Mouse (Mus musculus): ENCODE results near the gene Ankfn1. TPM values are rescaled to one million over a fixed set of nuclear protein-coding genes. Genes with fewer than 3 reads are reported as not detected.

Ankfn1 gene
- polyA plus RNA-seq, 1 experiment from 2014 or later: 0.16 TPM

DNA sequence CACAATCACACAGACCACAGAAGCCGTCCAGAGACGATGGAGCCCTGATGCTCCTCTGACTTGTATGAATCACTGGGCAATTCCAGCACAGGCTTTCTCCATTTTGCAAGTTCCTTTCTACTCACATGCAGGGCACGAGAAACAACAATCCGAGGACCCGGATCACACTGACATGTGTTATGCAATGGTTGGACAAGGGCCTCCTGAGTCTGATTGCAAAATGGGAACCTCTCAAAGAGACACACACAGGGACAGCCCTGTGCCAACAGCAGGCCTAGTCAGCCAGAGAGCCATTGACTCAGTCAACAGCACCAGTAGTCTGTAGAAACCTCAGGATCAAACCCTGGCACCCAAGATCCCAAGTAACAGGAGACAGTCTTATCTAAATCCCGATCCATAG lies 318.0 kb downstream of the Ankfn1 start:
- Histone ChIP-seq H3K9me3 (ENCODE audit: low read length) (no peaks in the 10 kb centered on the region), H3K27ac (ENCODE audit: low read length) (no peak overlapping the region), H3K9ac (replicated peaks; ENCODE audit: low read length) (no peak overlapping the region), H3K4me2 (replicated peaks; ENCODE audit: low read depth, low read length) (no peak overlapping the region), H3K36me3 (ENCODE audit: insufficient read depth, low read length) (no peaks in the 10 kb centered on the region), H3K4me3 (ENCODE audit: low read length) (no peak overlapping the region), H3K27me3 (ENCODE audit: insufficient read depth, low read length) (no peaks in the 10 kb centered on the region), H3K4me1 (ENCODE audit: insufficient read depth, low read length) (no peaks in the 10 kb centered on the region)
- WGBS: 89% methylated on average over 6 of the region's 6 CpGs
- ATAC-seq (ENCODE audit: low FRiP score, low TSS enrichment): no peak

GRCm38 (mm10) chr11:89455647-89456231 lies 321.7 kb downstream of the Ankfn1 start:
- Histone ChIP-seq H3K9ac (replicated peaks; ENCODE audit: low read length) (no peak overlapping the region), H3K4me1 (ENCODE audit: insufficient read depth, low read length) (0 out of 2 replicates have a peak, but pooled peaks cover 4% of the 10 kb centered on the region), H3K36me3 (ENCODE audit: insufficient read depth, low read length) (no peaks in the 10 kb centered on the region), H3K9me3 (ENCODE audit: low read length) (no peaks in the 10 kb centered on the region), H3K4me2 (replicated peaks; ENCODE audit: low read depth, low read length) (no peak overlapping the region), H3K27ac (ENCODE audit: low read length) (no peak overlapping the region), H3K27me3 (ENCODE audit: insufficient read depth, low read length) (no peaks in the 10 kb centered on the region), H3K4me3 (ENCODE audit: low read length) (no peak overlapping the region)
- no peak for ATAC-seq (ENCODE audit: low FRiP score, low TSS enrichment)
- 36% methylated on average over 5 of the region's 5 CpGs for WGBS

GRCm38 (mm10) chr11:89454702-89455101 lies 322.8 kb downstream of the Ankfn1 start:
- H3K36me3 ChIP-seq (ENCODE audit: insufficient read depth, low read length): no peaks in the 10 kb centered on the region
- H3K4me3 ChIP-seq (ENCODE audit: low read length): no peak overlapping the region

DNA sequence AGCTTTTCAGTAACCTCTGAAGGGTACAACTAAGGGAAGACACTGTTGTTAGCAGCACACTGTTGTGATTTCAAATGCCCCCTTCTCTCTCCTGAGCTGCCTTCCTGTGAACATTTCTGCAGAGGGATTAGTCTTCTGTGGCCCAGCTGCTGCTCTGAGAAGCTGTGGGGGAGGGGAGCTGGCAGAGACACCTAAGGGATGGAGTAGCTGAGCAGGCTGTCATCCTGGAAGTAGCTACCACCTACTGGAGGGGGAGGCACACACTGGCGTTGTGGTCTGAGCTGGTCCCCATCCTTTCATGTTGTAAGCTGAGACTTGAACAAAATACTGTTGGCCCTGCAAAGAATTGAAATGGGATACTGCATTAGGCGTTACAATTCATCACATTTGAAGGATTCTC lies 324.6 kb downstream of the Ankfn1 start:
- ATAC-seq (ENCODE audit: low FRiP score, low TSS enrichment): peak; percentile 75; the same call in 1 of the 2 replicates
- no peak overlapping the region for H3K4me3 ChIP-seq (ENCODE audit: low read length)
- no peak overlapping the region for H3K9ac ChIP-seq (replicated peaks; ENCODE audit: low read length)
- no peaks in the 10 kb centered on the region for H3K36me3 ChIP-seq (ENCODE audit: insufficient read depth, low read length)
- H3K4me2 ChIP-seq (replicated peaks; ENCODE audit: low read depth, low read length): no peak overlapping the region
- H3K27ac ChIP-seq (ENCODE audit: low read length): no peak overlapping the region
- no peaks in the 10 kb centered on the region for H3K27me3 ChIP-seq (ENCODE audit: insufficient read depth, low read length)
- WGBS: 12% methylated on average over 2 of the region's 2 CpGs
- no peaks in the 10 kb centered on the region for H3K9me3 ChIP-seq (ENCODE audit: low read length)
- 0 out of 2 replicates have a peak, but pooled peaks cover 4% of the 10 kb centered on the region for H3K4me1 ChIP-seq (ENCODE audit: insufficient read depth, low read length)

More at GRCm38 (mm10) chr11:89454702-89455101, 322.8 kb downstream of the Ankfn1 start:
- no peak overlapping the region for H3K9ac ChIP-seq (replicated peaks; ENCODE audit: low read length)
- no peak overlapping the region for H3K27ac ChIP-seq (ENCODE audit: low read length)
- H3K9me3 ChIP-seq (ENCODE audit: low read length): no peaks in the 10 kb centered on the region
- whole genome bisulfite sequencing: 64% methylated on average over 4 of the region's 4 CpGs
- no peaks in the 10 kb centered on the region for H3K27me3 ChIP-seq (ENCODE audit: insufficient read depth, low read length)
- no peak for ATAC-seq (ENCODE audit: low FRiP score, low TSS enrichment)
- no peak overlapping the region for H3K4me2 ChIP-seq (replicated peaks; ENCODE audit: low read depth, low read length)
- 0 out of 2 replicates have a peak, but pooled peaks cover 4% of the 10 kb centered on the region for H3K4me1 ChIP-seq (ENCODE audit: insufficient read depth, low read length)

DNA sequence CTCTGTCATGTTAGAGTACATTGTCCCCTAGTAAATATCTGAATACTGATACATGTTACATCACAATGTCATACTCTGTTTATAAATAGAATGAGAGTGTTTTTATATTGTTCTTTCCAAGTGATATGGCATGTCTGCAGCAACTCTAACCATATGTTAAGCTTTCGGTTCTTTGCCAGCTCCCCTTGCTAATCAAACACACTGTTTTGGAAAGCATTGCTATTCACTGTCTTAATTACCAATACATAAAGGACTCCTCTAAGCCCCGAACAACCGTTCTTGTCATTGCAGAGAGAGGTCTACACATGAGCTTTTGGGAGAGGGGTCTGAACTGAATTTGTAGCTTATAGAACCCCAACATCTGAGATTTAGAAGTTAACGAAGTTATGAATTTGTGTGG lies 327.0 kb downstream of the Ankfn1 start:
- ATAC-seq (ENCODE audit: low FRiP score, low TSS enrichment): no peak
- Histone ChIP-seq H3K4me2 (replicated peaks; ENCODE audit: low read depth, low read length) (no peak overlapping the region), H3K9me3 (ENCODE audit: low read length) (no peaks in the 10 kb centered on the region), H3K27ac (ENCODE audit: low read length) (no peak overlapping the region), H3K9ac (replicated peaks; ENCODE audit: low read length) (no peak overlapping the region), H3K36me3 (ENCODE audit: insufficient read depth, low read length) (no peaks in the 10 kb centered on the region), H3K4me1 (ENCODE audit: insufficient read depth, low read length) (0 out of 2 replicates have a peak, but pooled peaks cover 10% of the 10 kb centered on the region), H3K4me3 (ENCODE audit: low read length) (no peak overlapping the region), H3K27me3 (ENCODE audit: insufficient read depth, low read length) (no peaks in the 10 kb centered on the region)
- WGBS: 86% methylated on average over 4 of the region's 4 CpGs

DNA sequence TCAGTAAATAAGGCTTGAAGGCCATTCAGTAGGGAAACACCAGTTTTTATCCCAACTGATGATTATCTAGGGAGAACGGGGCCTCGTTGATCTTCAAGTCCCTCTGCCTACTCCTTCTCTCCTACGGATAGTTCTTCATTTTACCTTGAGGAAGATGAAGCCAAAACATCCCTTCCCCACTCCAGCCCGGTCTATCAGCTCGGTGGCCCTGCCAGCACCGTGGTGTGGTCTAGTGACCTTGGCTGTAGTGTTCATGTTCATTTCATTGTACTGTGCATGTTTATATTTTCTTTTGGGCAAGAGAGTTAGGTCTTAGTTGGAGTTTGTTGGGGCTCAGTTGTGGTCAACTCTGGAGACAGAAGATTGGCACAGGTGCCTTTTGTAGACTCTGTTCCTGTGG lies 328.5 kb downstream of the Ankfn1 start:
- ATAC-seq (ENCODE audit: low FRiP score, low TSS enrichment): no peak
- no peak overlapping the region for H3K4me2 ChIP-seq (replicated peaks; ENCODE audit: low read depth, low read length)
- H3K9me3 ChIP-seq (ENCODE audit: low read length): no peaks in the 10 kb centered on the region
- no peaks in the 10 kb centered on the region for H3K36me3 ChIP-seq (ENCODE audit: insufficient read depth, low read length)
- 60% methylated on average over 6 of the region's 6 CpGs for WGBS
- no peak overlapping the region for H3K9ac ChIP-seq (replicated peaks; ENCODE audit: low read length)
- no peaks in the 10 kb centered on the region for H3K27me3 ChIP-seq (ENCODE audit: insufficient read depth, low read length)
- no peak overlapping the region for H3K27ac ChIP-seq (ENCODE audit: low read length)
- 0 out of 2 replicates have a peak, but pooled peaks cover 10% of the 10 kb centered on the region for H3K4me1 ChIP-seq (ENCODE audit: insufficient read depth, low read length)
- no peak overlapping the region for H3K4me3 ChIP-seq (ENCODE audit: low read length)

GRCm38 (mm10) chr11:89447477-89447876 lies 330.0 kb downstream of the Ankfn1 start:
- Histone ChIP-seq H3K4me1 (ENCODE audit: insufficient read depth, low read length) (0 out of 2 replicates have a peak, but pooled peaks cover 7% of the 10 kb centered on the region), H3K9me3 (ENCODE audit: low read length) (no peaks in the 10 kb centered on the region), H3K27ac (ENCODE audit: low read length) (no peak overlapping the region), H3K36me3 (ENCODE audit: insufficient read depth, low read length) (no peaks in the 10 kb centered on the region), H3K4me2 (replicated peaks; ENCODE audit: low read depth, low read length) (no peak overlapping the region; the same call in 1 of the 2 replicates), H3K4me3 (ENCODE audit: low read length) (no peak overlapping the region), H3K27me3 (ENCODE audit: insufficient read depth, low read length) (no peaks in the 10 kb centered on the region), H3K9ac (replicated peaks; ENCODE audit: low read length) (no peak overlapping the region)
- peak; percentile 51; the same call in 1 of the 2 replicates for ATAC-seq (ENCODE audit: low FRiP score, low TSS enrichment)
- 42% methylated on average over 12 of the region's 12 CpGs for WGBS

DNA sequence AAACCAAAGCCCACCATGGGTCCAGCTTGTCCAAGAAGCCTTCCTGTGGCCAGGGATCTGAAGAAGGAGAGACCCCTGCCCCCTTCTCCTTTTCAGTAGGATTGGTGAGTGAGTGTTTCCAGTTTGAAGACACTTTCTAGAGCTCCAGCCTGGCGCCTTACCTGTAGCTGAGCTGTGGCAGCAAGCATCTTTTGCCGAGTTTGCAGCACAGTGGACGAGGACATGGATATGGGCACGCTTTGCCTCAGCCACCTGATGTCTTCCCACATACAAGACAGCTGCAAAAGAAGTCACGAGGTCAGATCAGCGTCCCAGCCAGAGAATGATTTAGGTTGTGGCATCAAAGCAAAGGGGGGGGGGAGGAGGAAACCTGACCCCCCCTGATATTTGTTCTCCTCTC lies 336.9 kb downstream of the Ankfn1 start:
- no peak for ATAC-seq (ENCODE audit: low FRiP score, low TSS enrichment)
- Histone ChIP-seq H3K4me2 (replicated peaks; ENCODE audit: low read depth, low read length) (no peak overlapping the region), H3K36me3 (ENCODE audit: insufficient read depth, low read length) (no peaks in the 10 kb centered on the region), H3K27me3 (ENCODE audit: insufficient read depth, low read length) (no peaks in the 10 kb centered on the region), H3K27ac (ENCODE audit: low read length) (no peak overlapping the region), H3K4me1 (ENCODE audit: insufficient read depth, low read length) (no peaks in the 10 kb centered on the region), H3K4me3 (ENCODE audit: low read length) (no peak overlapping the region), H3K9me3 (ENCODE audit: low read length) (no peaks in the 10 kb centered on the region), H3K9ac (replicated peaks; ENCODE audit: low read length) (no peak overlapping the region)
- 52% methylated on average over 6 of the region's 6 CpGs for WGBS

DNA sequence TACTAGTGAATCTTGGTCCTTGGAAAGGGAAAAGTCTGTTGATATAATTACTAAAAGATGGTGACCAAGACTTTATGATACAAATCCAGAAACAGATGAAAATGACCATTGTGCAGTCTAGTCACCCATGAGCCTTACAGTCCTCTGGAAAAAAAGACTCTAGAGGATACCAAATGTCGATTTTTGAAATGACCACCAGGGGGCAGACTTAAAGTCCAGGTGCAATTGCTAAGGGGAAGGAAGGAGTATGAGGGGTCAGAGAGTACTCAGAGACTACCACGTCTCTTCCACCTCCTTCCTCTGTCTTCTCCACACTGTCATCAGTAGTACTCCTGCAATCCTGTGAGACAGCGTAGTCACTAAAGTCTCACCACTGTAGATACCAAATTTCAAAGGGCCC lies 353.1 kb downstream of the Ankfn1 start:
- 58% methylated on average over 3 of the region's 3 CpGs for WGBS
- Histone ChIP-seq H3K4me3 (ENCODE audit: low read length) (no peak overlapping the region), H3K4me2 (replicated peaks; ENCODE audit: low read depth, low read length) (no peak overlapping the region), H3K4me1 (ENCODE audit: insufficient read depth, low read length) (peaks cover 6% of the 10 kb centered on the region), H3K27ac (ENCODE audit: low read length) (no peak overlapping the region), H3K9me3 (ENCODE audit: low read length) (no peaks in the 10 kb centered on the region), H3K9ac (replicated peaks; ENCODE audit: low read length) (no peak overlapping the region), H3K27me3 (ENCODE audit: insufficient read depth, low read length) (no peaks in the 10 kb centered on the region), H3K36me3 (ENCODE audit: insufficient read depth, low read length) (no peaks in the 10 kb centered on the region)
- ATAC-seq (ENCODE audit: low FRiP score, low TSS enrichment): no peak

- peaks cover 6% of the 10 kb centered on the region for H3K4me1 ChIP-seq (ENCODE audit: insufficient read depth, low read length)
- 89% methylated on average over 5 of the region's 5 CpGs for WGBS
- ATAC-seq (ENCODE audit: low FRiP score, low TSS enrichment): no peak
- no peaks in the 10 kb centered on the region for H3K9me3 ChIP-seq (ENCODE audit: low read length)
- no peak overlapping the region for H3K4me3 ChIP-seq (ENCODE audit: low read length)
- H3K36me3 ChIP-seq (ENCODE audit: insufficient read depth, low read length): no peaks in the 10 kb centered on the region
- no peak overlapping the region for H3K9ac ChIP-seq (replicated peaks; ENCODE audit: low read length)
- no peak overlapping the region for H3K27ac ChIP-seq (ENCODE audit: low read length)
- no peaks in the 10 kb centered on the region for H3K27me3 ChIP-seq (ENCODE audit: insufficient read depth, low read length)
- H3K4me2 ChIP-seq (replicated peaks; ENCODE audit: low read depth, low read length): no peak overlapping the region
Measured at GRCm38 (mm10) chr11:89422637-89423036, 354.8 kb downstream of the Ankfn1 start.
